Mouse (Mus musculus): ENCODE measurements around the gene Spata20. TPM values are rescaled to one million over a fixed set of nuclear protein-coding genes. Genes with fewer than 3 reads are reported as not detected.
A peak's percentile ranks its signal among the peaks of the same experiment; 100 is the strongest.

Gene Spata20
- polyA plus RNA-seq, 1 experiment from 2014 or later: 0.28 TPM

DNA sequence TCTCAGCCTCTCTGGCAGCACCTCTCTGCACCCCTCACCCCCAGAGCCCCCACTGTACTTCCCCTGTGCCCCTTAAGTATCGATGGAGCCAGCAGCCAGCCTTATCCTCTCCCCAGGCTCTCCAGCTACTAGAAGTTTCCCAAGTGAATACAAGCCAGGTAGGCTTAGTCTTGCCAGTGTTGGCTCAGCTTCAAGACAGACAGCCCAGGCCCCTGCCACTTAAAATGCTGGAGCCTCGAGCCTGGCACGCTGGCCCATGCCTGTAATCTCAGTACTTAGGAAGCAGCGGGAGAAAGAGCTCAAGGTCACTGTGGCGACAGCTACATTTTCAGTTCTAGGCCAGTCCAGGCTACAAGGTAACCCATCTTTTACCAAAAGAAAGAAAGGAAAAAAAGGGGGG is 36.1 kb downstream of the Spata20 start:
- peaks cover 53% of the 10 kb centered on the region for H3K4me1 ChIP-seq (replicated peaks)
- peak overlapping the region; percentile 95 for H3K27ac ChIP-seq
- H3K4me2 ChIP-seq: peak overlapping the region; percentile 18; the same call in 1 of the 2 replicates
- WGBS: 30% methylated on average over 5 of the region's 5 CpGs
- H3K9ac ChIP-seq: no peak overlapping the region
- 0 out of 2 replicates have a peak, but pooled peaks have one; percentile 33 for ATAC-seq (replicated peaks; ENCODE audit: insufficient number of reproducible peaks, insufficient read depth, low FRiP score, low read depth)
- no peak overlapping the region for H3K4me3 ChIP-seq
- no peaks in the 10 kb centered on the region for H3K36me3 ChIP-seq
- no peaks in the 10 kb centered on the region; the same call in 1 of the 2 replicates for H3K27me3 ChIP-seq
- H3K9me3 ChIP-seq (replicated peaks): no peaks in the 10 kb centered on the region

DNA sequence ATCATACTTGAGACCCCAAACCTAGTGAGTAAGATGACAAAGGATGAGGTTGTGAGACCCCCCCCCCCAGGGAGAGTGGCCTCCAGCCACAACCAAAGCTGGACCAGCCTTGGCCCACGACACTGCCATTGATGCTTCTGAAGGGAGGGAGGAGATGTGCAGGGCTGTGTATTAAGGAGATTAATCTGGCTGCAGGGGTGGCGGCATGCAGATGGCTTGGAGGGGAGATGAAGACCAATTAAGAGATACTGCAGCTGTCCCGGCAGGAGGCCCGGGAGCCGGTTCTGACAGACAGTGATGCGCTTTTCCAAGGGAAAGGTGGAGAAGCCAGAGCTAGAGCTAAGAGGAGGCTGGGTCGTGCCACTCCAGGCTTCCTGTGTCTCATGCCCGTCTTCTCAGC is 36.7 kb downstream of the Spata20 start:
- no peaks in the 10 kb centered on the region for H3K36me3 ChIP-seq
- H3K9me3 ChIP-seq (replicated peaks): no peaks in the 10 kb centered on the region
- H3K4me1 ChIP-seq (replicated peaks): peaks cover 55% of the 10 kb centered on the region
- WGBS: 61% methylated on average over 8 of the region's 8 CpGs
- no peak overlapping the region for H3K9ac ChIP-seq
- H3K4me3 ChIP-seq: no peak overlapping the region
- ATAC-seq (replicated peaks; ENCODE audit: insufficient number of reproducible peaks, insufficient read depth, low FRiP score, low read depth): no peak
- peaks cover 3% of the 10 kb centered on the region for H3K27me3 ChIP-seq
- no peak overlapping the region for H3K4me2 ChIP-seq
- H3K27ac ChIP-seq: peak overlapping the region; percentile 95

DNA sequence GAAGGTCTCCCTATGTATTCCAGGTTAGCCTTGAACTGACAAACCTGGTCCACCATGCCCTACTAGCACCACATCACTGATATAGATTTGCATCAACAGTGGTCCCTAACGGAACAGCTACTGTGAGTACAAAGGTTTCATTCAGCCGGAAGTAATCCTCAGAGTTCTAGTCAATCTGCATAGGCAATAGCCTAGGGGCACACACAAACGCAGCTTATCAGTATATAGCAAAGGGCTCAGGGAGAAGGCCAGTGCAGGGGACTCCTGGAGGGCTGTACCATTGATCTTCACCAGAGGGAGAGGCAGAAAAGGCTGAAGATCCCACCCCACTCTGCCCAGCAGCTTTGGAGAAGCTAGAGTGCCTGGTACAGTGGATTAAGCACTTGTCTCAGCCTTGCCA is 39.0 kb downstream of the Spata20 start:
- Histone ChIP-seq H3K27me3 (peaks cover 12% of the 10 kb centered on the region), H3K27ac (no peak overlapping the region), H3K4me1 (replicated peaks) (peaks cover 55% of the 10 kb centered on the region), H3K9me3 (replicated peaks) (no peaks in the 10 kb centered on the region), H3K36me3 (peaks cover 7% of the 10 kb centered on the region; the same call in 1 of the 2 replicates), H3K9ac (no peak overlapping the region), H3K4me3 (no peak overlapping the region), H3K4me2 (no peak overlapping the region)
- ATAC-seq (replicated peaks; ENCODE audit: insufficient number of reproducible peaks, insufficient read depth, low FRiP score, low read depth): no peak
- 41% methylated on average over 3 of the region's 3 CpGs for WGBS

DNA sequence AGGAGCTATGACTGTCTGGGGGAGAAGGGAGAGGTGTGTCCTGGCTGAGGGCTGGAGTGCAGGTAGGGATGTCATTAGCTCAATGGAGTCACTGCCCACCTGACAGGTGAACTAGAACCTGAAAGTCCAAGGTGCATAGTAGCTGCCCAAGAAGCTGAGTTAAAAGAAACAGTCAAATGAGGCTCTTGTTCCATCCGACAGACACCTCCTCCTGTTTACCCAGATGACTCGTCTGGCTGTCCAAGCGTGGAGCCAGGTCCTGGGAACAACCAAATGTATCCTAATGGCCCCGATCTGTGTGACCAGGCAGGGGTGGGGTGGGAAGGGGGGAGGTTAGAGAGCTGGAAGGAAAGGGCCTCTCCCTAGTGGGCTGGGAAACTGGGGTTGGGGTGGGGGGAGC is 40.7 kb downstream of the Spata20 start:
- no peak for ATAC-seq (replicated peaks; ENCODE audit: insufficient number of reproducible peaks, insufficient read depth, low FRiP score, low read depth)
- no peak overlapping the region for H3K4me3 ChIP-seq
- no peaks in the 10 kb centered on the region for H3K9me3 ChIP-seq (replicated peaks)
- peaks cover 12% of the 10 kb centered on the region for H3K27me3 ChIP-seq
- no peak overlapping the region for H3K27ac ChIP-seq
- H3K36me3 ChIP-seq: peaks cover 7% of the 10 kb centered on the region; the same call in 1 of the 2 replicates
- peaks cover 52% of the 10 kb centered on the region for H3K4me1 ChIP-seq (replicated peaks)
- 51% methylated on average over 4 of the region's 4 CpGs for whole genome bisulfite sequencing
- no peak overlapping the region for H3K9ac ChIP-seq
- H3K4me2 ChIP-seq: no peak overlapping the region

DNA sequence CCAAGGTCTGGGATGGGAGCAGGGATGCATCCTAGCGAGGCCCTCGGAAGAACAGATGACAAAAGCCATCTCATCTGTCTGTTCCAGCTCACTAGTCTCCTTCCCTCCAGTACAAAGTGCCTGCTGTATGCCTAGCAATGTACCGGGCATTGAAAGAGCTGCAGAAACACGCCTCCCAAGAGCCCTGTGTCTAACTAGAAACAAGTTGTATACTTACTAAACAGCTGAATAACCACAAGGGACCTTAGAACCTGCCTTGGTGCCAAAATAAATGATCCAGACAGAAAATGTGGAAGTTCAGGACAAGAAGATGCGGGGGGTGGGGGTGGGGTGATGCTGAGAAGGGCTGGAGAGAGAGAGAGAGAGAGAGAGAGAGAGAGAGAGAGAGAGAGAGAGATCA is 41.1 kb downstream of the Spata20 start:
- peaks cover 12% of the 10 kb centered on the region for H3K27me3 ChIP-seq
- no peaks in the 10 kb centered on the region for H3K9me3 ChIP-seq (replicated peaks)
- H3K4me1 ChIP-seq (replicated peaks): peaks cover 47% of the 10 kb centered on the region
- 69% methylated on average over 5 of the region's 5 CpGs for WGBS
- no peak overlapping the region for H3K4me3 ChIP-seq
- no peak overlapping the region for H3K27ac ChIP-seq
- no peak for ATAC-seq (replicated peaks; ENCODE audit: insufficient number of reproducible peaks, insufficient read depth, low FRiP score, low read depth)
- no peak overlapping the region for H3K4me2 ChIP-seq
- H3K9ac ChIP-seq: no peak overlapping the region
- H3K36me3 ChIP-seq: peaks cover 7% of the 10 kb centered on the region; the same call in 1 of the 2 replicates

DNA sequence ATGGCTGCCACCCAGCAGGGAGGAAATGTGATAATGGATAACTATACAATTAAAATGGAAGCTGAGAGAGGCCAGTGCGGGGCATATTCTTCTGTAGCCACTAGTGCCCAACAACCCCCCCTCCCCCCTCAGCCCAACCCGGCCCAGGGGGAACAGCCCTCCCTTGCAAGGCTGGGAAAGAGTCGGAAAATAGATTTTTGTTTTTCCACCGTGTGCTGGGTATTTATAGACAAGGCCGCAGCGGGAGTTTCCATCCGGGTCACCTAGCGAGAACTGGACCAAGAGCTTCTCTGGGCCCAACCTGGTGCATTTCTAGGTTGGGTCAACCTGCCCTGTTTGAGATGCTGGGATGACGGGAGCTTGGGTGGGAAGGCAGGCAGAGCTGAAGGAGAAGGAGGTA is 44.2 kb downstream of the Spata20 start:
- H3K4me2 ChIP-seq: no peak overlapping the region
- peaks cover 7% of the 10 kb centered on the region; the same call in 1 of the 2 replicates for H3K36me3 ChIP-seq
- H3K9me3 ChIP-seq (replicated peaks): no peaks in the 10 kb centered on the region
- H3K4me1 ChIP-seq (replicated peaks): peaks cover 25% of the 10 kb centered on the region
- 55% methylated on average over 9 of the region's 9 CpGs for WGBS
- ATAC-seq (replicated peaks; ENCODE audit: insufficient number of reproducible peaks, insufficient read depth, low FRiP score, low read depth): no peak
- no peak overlapping the region for H3K9ac ChIP-seq
- H3K4me3 ChIP-seq: no peak overlapping the region
- H3K27ac ChIP-seq: 0 out of 2 replicates have a peak overlapping the region, but pooled peaks have one; percentile 25
- H3K27me3 ChIP-seq: peaks cover 12% of the 10 kb centered on the region

DNA sequence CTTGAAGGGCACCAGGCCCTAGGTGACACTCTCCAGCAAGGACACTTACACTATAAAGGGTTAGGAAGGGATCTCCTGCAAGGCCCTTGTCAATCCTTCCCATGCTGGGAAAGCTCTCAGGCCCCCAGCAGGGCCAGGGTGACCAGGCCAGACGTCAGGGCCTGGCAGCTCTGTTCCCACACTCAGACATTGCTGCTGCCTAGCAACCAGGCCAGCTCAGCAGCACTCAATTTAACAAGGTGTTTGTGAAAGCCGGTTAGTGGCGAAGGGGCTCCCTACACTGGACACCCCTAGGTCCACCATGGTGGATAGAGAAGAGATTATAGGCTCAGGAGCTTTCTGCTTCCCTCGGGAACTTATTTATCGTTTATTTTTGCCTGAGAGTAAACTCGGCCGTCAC is 44.9 kb downstream of the Spata20 start:
- H3K9ac ChIP-seq: no peak overlapping the region
- no peaks in the 10 kb centered on the region for H3K9me3 ChIP-seq (replicated peaks)
- no peak overlapping the region for H3K4me3 ChIP-seq
- WGBS: 43% methylated on average over 7 of the region's 7 CpGs
- no peak overlapping the region for H3K4me2 ChIP-seq
- H3K27ac ChIP-seq: peak overlapping the region; percentile 25; the same call in 1 of the 2 replicates
- H3K4me1 ChIP-seq (replicated peaks): peaks cover 25% of the 10 kb centered on the region
- H3K36me3 ChIP-seq: peaks cover 7% of the 10 kb centered on the region; the same call in 1 of the 2 replicates
- ATAC-seq (replicated peaks; ENCODE audit: insufficient number of reproducible peaks, insufficient read depth, low FRiP score, low read depth): 0 out of 2 replicates have a peak, but pooled peaks have one; percentile 37
- peaks cover 12% of the 10 kb centered on the region for H3K27me3 ChIP-seq

DNA sequence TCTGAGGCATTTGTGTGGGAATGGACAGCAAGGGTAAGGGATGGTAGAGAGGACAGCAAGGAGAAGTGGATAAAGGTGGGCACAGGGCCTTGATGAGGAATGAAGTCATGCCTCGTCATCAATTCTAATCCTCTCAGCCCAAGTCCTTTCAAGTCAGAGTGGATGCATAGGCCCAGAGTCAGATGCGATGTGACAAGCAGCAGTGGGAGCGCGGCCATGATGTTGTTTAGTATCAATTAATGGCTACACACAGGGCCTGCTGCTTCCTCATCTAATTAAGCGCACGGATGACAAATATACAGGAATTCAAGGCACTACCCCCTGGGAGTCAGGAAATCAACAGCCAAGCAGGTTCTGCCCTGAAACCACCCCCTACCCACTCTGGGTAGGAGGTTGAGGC is 45.6 kb downstream of the Spata20 start:
- H3K4me1 ChIP-seq (replicated peaks): peaks cover 25% of the 10 kb centered on the region
- no peak overlapping the region for H3K4me2 ChIP-seq
- H3K4me3 ChIP-seq: no peak overlapping the region
- no peak overlapping the region for H3K27ac ChIP-seq
- peaks cover 7% of the 10 kb centered on the region; the same call in 1 of the 2 replicates for H3K36me3 ChIP-seq
- 90% methylated on average over 6 of the region's 6 CpGs for WGBS
- no peak for ATAC-seq (replicated peaks; ENCODE audit: insufficient number of reproducible peaks, insufficient read depth, low FRiP score, low read depth)
- H3K9me3 ChIP-seq (replicated peaks): no peaks in the 10 kb centered on the region
- no peak overlapping the region for H3K9ac ChIP-seq
- peaks cover 12% of the 10 kb centered on the region for H3K27me3 ChIP-seq

DNA sequence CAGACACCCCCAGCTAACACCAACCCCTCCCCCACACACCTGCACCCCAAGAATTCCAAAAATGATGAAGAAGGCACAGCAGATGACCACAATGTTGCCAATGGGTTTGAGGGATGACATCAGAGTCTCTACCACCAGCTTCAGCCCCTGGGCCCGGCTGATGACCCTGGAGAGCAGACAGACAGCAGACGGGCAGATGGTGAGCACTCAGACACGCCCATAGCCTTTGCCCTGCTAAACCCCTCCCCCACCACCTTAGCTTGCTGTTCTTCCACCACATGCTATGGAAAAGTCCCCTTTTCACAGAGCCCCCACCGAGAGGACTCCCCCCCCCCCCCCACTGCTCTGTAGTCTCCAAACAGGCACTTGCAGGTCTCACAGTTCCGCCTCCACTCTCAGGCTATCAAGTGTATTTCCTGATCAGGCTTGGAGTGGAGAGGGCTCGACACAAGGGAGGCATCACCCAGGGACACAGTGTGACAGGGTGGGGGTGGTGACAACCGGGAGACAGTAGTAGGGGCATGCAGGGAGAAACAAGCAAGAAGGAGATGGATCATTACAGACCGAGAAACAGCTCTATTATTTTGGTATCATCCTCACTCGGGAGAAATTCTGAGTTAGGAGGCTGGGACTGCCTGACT is 56.8 kb downstream of the Spata20 start:
- H3K9me3 ChIP-seq (replicated peaks): no peaks in the 10 kb centered on the region
- no peak overlapping the region for H3K9ac ChIP-seq
- peaks cover 32% of the 10 kb centered on the region for H3K27me3 ChIP-seq
- H3K4me2 ChIP-seq: peak overlapping the region; percentile 34
- 21% methylated on average over 9 of the region's 9 CpGs for WGBS
- no peaks in the 10 kb centered on the region for H3K36me3 ChIP-seq
- 0 out of 2 replicates have a peak, but pooled peaks have one; percentile 25 for ATAC-seq (replicated peaks; ENCODE audit: insufficient number of reproducible peaks, insufficient read depth, low FRiP score, low read depth)
- H3K27ac ChIP-seq: peak overlapping the region; percentile 85
- peaks cover 30% of the 10 kb centered on the region for H3K4me1 ChIP-seq (replicated peaks)
- H3K4me3 ChIP-seq: no peak overlapping the region

Other genes with a start within 250 kb of the Spata20 start
- gene Wfikkn2, start 240.2 kb downstream of the Spata20 start, polyA plus RNA-seq (2015; fragmentation: Nextera tagmentation; extraction: Ambion mirVana): 2.4 and 4.6 TPM in 2 replicates
- gene Gm21885, start 204.3 kb downstream of the Spata20 start, polyA plus RNA-seq (2015; fragmentation: Nextera tagmentation; extraction: Ambion mirVana): 0.30 TPM in 1 of 2 replicates, not detected in the other
- gene Luc7l3, start 164.2 kb downstream of the Spata20 start, polyA plus RNA-seq (2015; fragmentation: Nextera tagmentation; extraction: Ambion mirVana): 63.3 and 70.9 TPM in 2 replicates
- gene Ankrd40, start 158.2 kb downstream of the Spata20 start, polyA plus RNA-seq (2015; fragmentation: Nextera tagmentation; extraction: Ambion mirVana): 52.3 and 52.5 TPM in 2 replicates
- 1.1 and 1.7 TPM in 2 replicates for gene Abcc3, start 93.2 kb downstream of the Spata20 start, polyA plus RNA-seq (2015; fragmentation: Nextera tagmentation; extraction: Ambion mirVana)
- 6.4 TPM in 2 replicates for gene Cacna1g, start 12.0 kb downstream of the Spata20 start, polyA plus RNA-seq (2015; fragmentation: Nextera tagmentation; extraction: Ambion mirVana)
- gene Epn3, start 13.8 kb upstream of the Spata20 start, polyA plus RNA-seq (2015; fragmentation: Nextera tagmentation; extraction: Ambion mirVana): 13.1 and 16.9 TPM in 2 replicates
- gene Mycbpap, start 35.6 kb upstream of the Spata20 start, polyA plus RNA-seq (2015; fragmentation: Nextera tagmentation; extraction: Ambion mirVana): 5.8 and 6.1 TPM in 2 replicates
- gene Rsad1, start 63.1 kb upstream of the Spata20 start, polyA plus RNA-seq (2015; fragmentation: Nextera tagmentation; extraction: Ambion mirVana): 5.7 and 6.2 TPM in 2 replicates
- gene Chad, start 78.9 kb upstream of the Spata20 start, polyA plus RNA-seq (2015; fragmentation: Nextera tagmentation; extraction: Ambion mirVana): 0.57 and 1.5 TPM in 2 replicates
- 3.3 and 3.7 TPM in 2 replicates for gene Acsf2, start 115.7 kb upstream of the Spata20 start, polyA plus RNA-seq (2015; fragmentation: Nextera tagmentation; extraction: Ambion mirVana)
- gene Lrrc59, start 143.6 kb upstream of the Spata20 start, polyA plus RNA-seq (2015; fragmentation: Nextera tagmentation; extraction: Ambion mirVana): 100 and 128 TPM in 2 replicates
- 122 and 135 TPM in 2 replicates for gene Mrpl27, start 167.6 kb upstream of the Spata20 start, polyA plus RNA-seq (2015; fragmentation: Nextera tagmentation; extraction: Ambion mirVana)
- gene Eme1, start 167.8 kb upstream of the Spata20 start, polyA plus RNA-seq (2015; fragmentation: Nextera tagmentation; extraction: Ambion mirVana): 8.7 and 11.5 TPM in 2 replicates
- gene Xylt2, start 191.3 kb upstream of the Spata20 start, polyA plus RNA-seq (2015; fragmentation: Nextera tagmentation; extraction: Ambion mirVana): 11.6 and 16.6 TPM in 2 replicates
- 0.13 TPM in 1 of 2 replicates, not detected in the other for gene Gm11541, start 218.3 kb upstream of the Spata20 start, polyA plus RNA-seq (2015; fragmentation: Nextera tagmentation; extraction: Ambion mirVana)